Mouse (Mus musculus): ENCODE data around the gene Zfyve28. TPM values are rescaled to one million over a fixed set of nuclear protein-coding genes. Genes with fewer than 3 reads are reported as not detected.
A peak's percentile ranks its signal among the peaks of the same experiment; 100 is the strongest.

Gene Zfyve28
- polyA plus RNA-seq, 1 experiment from 2014 or later: 0.07 TPM

DNA sequence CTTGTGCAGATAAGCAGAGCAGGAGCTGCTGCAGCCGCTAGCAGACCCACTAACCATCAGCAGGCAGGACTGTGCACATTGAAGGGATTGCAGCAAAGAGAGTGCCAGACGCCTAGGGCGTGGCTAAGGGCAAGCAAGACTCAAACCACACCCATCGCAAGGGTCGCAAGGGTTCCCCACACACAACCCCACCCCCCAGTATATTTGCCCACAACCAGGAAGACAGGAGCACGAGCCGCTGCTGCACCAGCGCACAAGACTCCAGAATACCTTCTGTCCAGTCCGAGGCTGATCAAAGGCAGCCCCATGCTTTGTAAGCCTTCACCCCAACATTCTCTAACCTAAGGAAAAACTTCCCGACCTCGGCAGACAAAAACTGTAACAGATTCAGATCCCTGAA lies 1.7 kb downstream of the Zfyve28 start:
- H3K9ac ChIP-seq: no peak overlapping the region
- H3K4me2 ChIP-seq: peak overlapping the region; percentile 98
- no peaks in the 10 kb centered on the region for H3K36me3 ChIP-seq
- no peak overlapping the region for H3K27ac ChIP-seq (replicated peaks)
- H3K4me3 ChIP-seq: peak overlapping the region; percentile 74
- WGBS: 8% methylated on average over 11 of the region's 11 CpGs
- ATAC-seq (ENCODE audit: extremely low read depth, insufficient number of reproducible peaks, low FRiP score, low TSS enrichment): no peak
- no peaks in the 10 kb centered on the region for H3K9me3 ChIP-seq
- H3K4me1 ChIP-seq: peaks cover 27% of the 10 kb centered on the region
- H3K27me3 ChIP-seq (replicated peaks): peaks cover 87% of the 10 kb centered on the region

GRCm38 (mm10) chr5:34285285-34285684 lies 3.0 kb downstream of the Zfyve28 start:
- H3K4me1 ChIP-seq: peaks cover 35% of the 10 kb centered on the region
- no peak overlapping the region for H3K4me3 ChIP-seq
- H3K36me3 ChIP-seq: no peaks in the 10 kb centered on the region
- H3K9me3 ChIP-seq: no peaks in the 10 kb centered on the region
- H3K27me3 ChIP-seq (replicated peaks): peaks cover 75% of the 10 kb centered on the region
- no peak overlapping the region for H3K4me2 ChIP-seq
- no peak for ATAC-seq (ENCODE audit: extremely low read depth, insufficient number of reproducible peaks, low FRiP score, low TSS enrichment)
- H3K9ac ChIP-seq: no peak overlapping the region
- H3K27ac ChIP-seq (replicated peaks): no peak overlapping the region
- 81% methylated on average over 2 of the region's 2 CpGs for WGBS

- Histone ChIP-seq H3K4me2 (no peak overlapping the region), H3K36me3 (no peaks in the 10 kb centered on the region), H3K4me1 (peaks cover 35% of the 10 kb centered on the region), H3K9ac (no peak overlapping the region), H3K9me3 (no peaks in the 10 kb centered on the region), H3K27me3 (replicated peaks) (peaks cover 65% of the 10 kb centered on the region), H3K4me3 (no peak overlapping the region), H3K27ac (replicated peaks) (no peak overlapping the region)
- WGBS: 49% methylated on average over 3 of the region's 3 CpGs
- no peak for ATAC-seq (ENCODE audit: extremely low read depth, insufficient number of reproducible peaks, low FRiP score, low TSS enrichment)
These were observed 4.0 kb downstream of the Zfyve28 start for GRCm38 (mm10) chr5:34284156-34284750.

DNA sequence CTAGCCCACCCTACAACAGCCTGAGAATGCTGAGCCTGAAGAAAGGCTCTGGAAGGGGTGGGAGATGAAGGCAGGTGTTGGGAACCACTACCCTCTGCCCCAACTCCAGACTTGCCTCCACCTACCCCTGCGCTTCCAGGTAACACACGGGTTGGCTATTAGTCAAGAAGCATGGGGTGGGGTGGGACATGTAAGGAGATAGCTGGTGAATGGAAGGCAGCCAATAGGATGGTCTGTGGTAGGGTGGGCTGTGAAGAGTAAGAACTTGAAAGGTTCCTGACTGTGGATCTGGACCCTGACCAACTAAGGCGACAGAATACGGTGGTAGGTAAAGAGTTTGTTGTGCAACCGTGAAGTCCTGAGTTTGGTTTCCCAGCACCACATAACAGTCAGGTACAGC lies 4.9 kb downstream of the Zfyve28 start:
- ATAC-seq (ENCODE audit: extremely low read depth, insufficient number of reproducible peaks, low FRiP score, low TSS enrichment): no peak
- no peak overlapping the region for H3K4me2 ChIP-seq
- 79% methylated on average over 5 of the region's 5 CpGs for WGBS
- H3K27me3 ChIP-seq (replicated peaks): peaks cover 56% of the 10 kb centered on the region
- H3K27ac ChIP-seq (replicated peaks): no peak overlapping the region
- H3K36me3 ChIP-seq: no peaks in the 10 kb centered on the region
- H3K9ac ChIP-seq: no peak overlapping the region
- H3K9me3 ChIP-seq: no peaks in the 10 kb centered on the region
- peaks cover 37% of the 10 kb centered on the region for H3K4me1 ChIP-seq
- no peak overlapping the region for H3K4me3 ChIP-seq

DNA sequence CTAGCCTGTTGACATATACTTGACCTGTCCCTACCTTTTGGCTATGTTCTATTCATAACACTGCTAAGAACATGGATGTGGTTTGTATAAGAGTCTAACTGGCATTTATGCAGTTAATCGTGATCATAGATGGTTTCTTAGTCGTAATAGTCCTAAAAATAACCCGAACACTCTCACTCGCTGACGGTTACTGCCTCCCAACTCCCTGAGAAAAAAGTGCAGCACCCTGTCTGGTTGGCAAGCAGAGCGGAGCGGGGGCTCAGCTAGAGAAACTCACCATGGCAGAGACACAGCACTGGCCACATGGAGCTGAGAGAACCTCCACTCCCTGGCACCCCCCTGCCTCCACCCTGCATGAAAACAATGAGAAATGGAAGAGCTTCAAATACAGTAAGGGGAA lies 7.3 kb downstream of the Zfyve28 start:
- no peak for ATAC-seq (ENCODE audit: extremely low read depth, insufficient number of reproducible peaks, low FRiP score, low TSS enrichment)
- Histone ChIP-seq H3K27me3 (replicated peaks) (peaks cover 32% of the 10 kb centered on the region), H3K27ac (replicated peaks) (no peak overlapping the region), H3K36me3 (no peaks in the 10 kb centered on the region), H3K9me3 (no peaks in the 10 kb centered on the region), H3K4me3 (no peak overlapping the region), H3K9ac (no peak overlapping the region), H3K4me2 (no peak overlapping the region), H3K4me1 (peaks cover 18% of the 10 kb centered on the region)
- WGBS: 23% methylated on average over 7 of the region's 7 CpGs

DNA sequence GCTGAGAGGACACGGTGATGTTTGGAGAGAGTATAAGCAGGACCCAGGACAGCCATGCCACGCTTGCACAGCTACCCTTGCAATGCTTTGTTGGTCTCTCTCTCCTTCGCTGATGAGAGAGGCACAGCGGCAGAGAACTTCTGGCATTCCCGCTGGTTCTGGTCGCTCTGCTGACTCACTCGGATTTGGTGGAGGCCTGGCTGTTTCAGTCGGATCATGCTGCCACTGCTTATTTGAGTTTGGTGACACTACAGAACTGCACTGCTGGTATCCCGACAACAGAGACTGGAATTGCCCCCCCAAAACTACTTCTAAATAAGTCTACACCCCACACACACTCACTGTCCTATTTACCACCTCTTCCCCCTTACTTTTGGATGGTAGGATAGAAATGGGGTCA lies 9.0 kb downstream of the Zfyve28 start:
- Histone ChIP-seq H3K9ac (no peak overlapping the region), H3K36me3 (no peaks in the 10 kb centered on the region), H3K27ac (replicated peaks) (no peak overlapping the region), H3K4me1 (peaks cover 19% of the 10 kb centered on the region), H3K27me3 (replicated peaks) (peaks cover 17% of the 10 kb centered on the region; the same call in 1 of the 2 replicates), H3K4me3 (no peak overlapping the region), H3K4me2 (no peak overlapping the region), H3K9me3 (no peaks in the 10 kb centered on the region)
- ATAC-seq (ENCODE audit: extremely low read depth, insufficient number of reproducible peaks, low FRiP score, low TSS enrichment): no peak
- 71% methylated on average over 9 of the region's 9 CpGs for WGBS

DNA sequence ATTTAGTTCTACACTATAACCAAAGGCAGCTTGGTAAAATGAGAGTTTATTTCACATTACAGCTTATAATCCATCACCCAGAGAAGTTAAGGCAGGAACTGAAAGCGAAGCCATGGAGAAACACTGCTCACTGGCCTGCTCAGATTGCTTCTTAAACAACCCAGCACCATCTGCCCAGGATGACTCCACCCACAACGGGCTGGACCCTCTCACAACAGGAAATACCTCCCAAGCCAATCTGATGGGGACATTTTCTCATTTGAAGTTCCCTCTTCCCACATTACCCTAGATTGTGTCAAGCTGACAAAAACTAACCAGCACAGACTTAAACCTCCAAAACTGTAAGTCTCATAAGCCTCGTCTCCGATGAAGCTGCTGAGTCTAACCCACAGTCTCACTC lies 10.2 kb downstream of the Zfyve28 start:
- no peaks in the 10 kb centered on the region for H3K9me3 ChIP-seq
- no peak overlapping the region for H3K9ac ChIP-seq
- no peak overlapping the region for H3K4me2 ChIP-seq
- H3K27ac ChIP-seq (replicated peaks): no peak overlapping the region
- WGBS: 70% methylated on average over 4 of the region's 4 CpGs
- ATAC-seq (ENCODE audit: extremely low read depth, insufficient number of reproducible peaks, low FRiP score, low TSS enrichment): no peak
- no peak overlapping the region for H3K4me3 ChIP-seq
- H3K4me1 ChIP-seq: peaks cover 18% of the 10 kb centered on the region
- H3K36me3 ChIP-seq: no peaks in the 10 kb centered on the region
- peaks cover 9% of the 10 kb centered on the region; the same call in 1 of the 2 replicates for H3K27me3 ChIP-seq (replicated peaks)

GRCm38 (mm10) chr5:34276746-34277145 lies 11.5 kb downstream of the Zfyve28 start:
- no peaks in the 10 kb centered on the region for H3K9me3 ChIP-seq
- H3K4me1 ChIP-seq: peaks cover 24% of the 10 kb centered on the region
- H3K9ac ChIP-seq: no peak overlapping the region
- H3K4me2 ChIP-seq: no peak overlapping the region
- 71% methylated on average over 6 of the region's 6 CpGs for WGBS
- no peak overlapping the region for H3K27ac ChIP-seq (replicated peaks)
- no peaks in the 10 kb centered on the region for H3K36me3 ChIP-seq
- no peaks in the 10 kb centered on the region; the same call in 1 of the 2 replicates for H3K27me3 ChIP-seq (replicated peaks)
- no peak overlapping the region for H3K4me3 ChIP-seq
- no peak for ATAC-seq (ENCODE audit: extremely low read depth, insufficient number of reproducible peaks, low FRiP score, low TSS enrichment)

- no peak overlapping the region for H3K9ac ChIP-seq
- H3K9me3 ChIP-seq: no peaks in the 10 kb centered on the region
- H3K27me3 ChIP-seq (replicated peaks): no peaks in the 10 kb centered on the region; the same call in 1 of the 2 replicates
- H3K4me1 ChIP-seq: peaks cover 19% of the 10 kb centered on the region
- WGBS: 61% methylated on average over 7 of the region's 7 CpGs
- H3K36me3 ChIP-seq: no peaks in the 10 kb centered on the region
- ATAC-seq (ENCODE audit: extremely low read depth, insufficient number of reproducible peaks, low FRiP score, low TSS enrichment): no peak
- no peak overlapping the region for H3K4me2 ChIP-seq
- H3K4me3 ChIP-seq: no peak overlapping the region
- H3K27ac ChIP-seq (replicated peaks): no peak overlapping the region
These were observed 12.1 kb downstream of the Zfyve28 start for GRCm38 (mm10) chr5:34276191-34276590.

DNA sequence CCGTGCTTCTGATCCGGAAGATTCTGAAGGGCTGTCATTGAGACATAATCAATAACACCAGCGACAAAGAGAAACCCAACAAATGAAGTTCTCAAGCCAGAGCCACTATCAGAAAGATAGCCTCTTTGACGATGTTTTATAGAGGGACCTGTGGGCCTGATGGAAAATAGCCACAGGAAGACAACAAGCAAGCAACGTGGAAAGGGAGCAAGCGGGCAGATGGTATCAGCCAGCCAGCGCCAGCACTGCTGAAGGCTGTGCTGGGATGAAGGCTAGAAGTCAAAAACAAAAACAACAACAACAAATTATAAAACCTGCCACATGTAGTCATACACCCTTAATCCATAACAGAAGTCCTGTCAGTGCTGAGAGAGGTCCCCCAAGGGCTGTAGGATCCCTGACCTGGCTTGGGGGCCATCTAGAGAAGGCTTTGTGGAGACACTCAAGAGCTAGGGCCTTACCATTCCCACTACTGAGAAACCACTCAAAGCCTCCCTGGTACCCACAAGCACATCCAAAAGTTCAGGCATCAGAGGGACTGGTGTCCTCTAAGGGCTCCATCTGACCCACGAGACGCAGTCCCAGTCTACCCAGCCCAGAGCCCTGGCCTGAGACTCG lies 13.5 kb downstream of the Zfyve28 start:
- Histone ChIP-seq H3K9me3 (no peaks in the 10 kb centered on the region), H3K9ac (no peak overlapping the region), H3K4me1 (peaks cover 15% of the 10 kb centered on the region), H3K27ac (replicated peaks) (no peak overlapping the region), H3K27me3 (replicated peaks) (peaks cover 9% of the 10 kb centered on the region; the same call in 1 of the 2 replicates), H3K36me3 (no peaks in the 10 kb centered on the region), H3K4me3 (no peak overlapping the region), H3K4me2 (no peak overlapping the region)
- 76% methylated on average over 10 of the region's 10 CpGs for WGBS
- ATAC-seq (ENCODE audit: extremely low read depth, insufficient number of reproducible peaks, low FRiP score, low TSS enrichment): no peak

GRCm38 (mm10) chr5:34274268-34274667 lies 14.0 kb downstream of the Zfyve28 start:
- no peak for ATAC-seq (ENCODE audit: extremely low read depth, insufficient number of reproducible peaks, low FRiP score, low TSS enrichment)
- peaks cover 10% of the 10 kb centered on the region; the same call in 1 of the 2 replicates for H3K27me3 ChIP-seq (replicated peaks)
- no peaks in the 10 kb centered on the region for H3K36me3 ChIP-seq
- no peak overlapping the region for H3K9ac ChIP-seq
- 83% methylated on average over 3 of the region's 3 CpGs for WGBS
- H3K4me1 ChIP-seq: peaks cover 18% of the 10 kb centered on the region
- no peak overlapping the region for H3K4me2 ChIP-seq
- no peaks in the 10 kb centered on the region for H3K9me3 ChIP-seq
- H3K27ac ChIP-seq (replicated peaks): no peak overlapping the region
- H3K4me3 ChIP-seq: no peak overlapping the region

DNA sequence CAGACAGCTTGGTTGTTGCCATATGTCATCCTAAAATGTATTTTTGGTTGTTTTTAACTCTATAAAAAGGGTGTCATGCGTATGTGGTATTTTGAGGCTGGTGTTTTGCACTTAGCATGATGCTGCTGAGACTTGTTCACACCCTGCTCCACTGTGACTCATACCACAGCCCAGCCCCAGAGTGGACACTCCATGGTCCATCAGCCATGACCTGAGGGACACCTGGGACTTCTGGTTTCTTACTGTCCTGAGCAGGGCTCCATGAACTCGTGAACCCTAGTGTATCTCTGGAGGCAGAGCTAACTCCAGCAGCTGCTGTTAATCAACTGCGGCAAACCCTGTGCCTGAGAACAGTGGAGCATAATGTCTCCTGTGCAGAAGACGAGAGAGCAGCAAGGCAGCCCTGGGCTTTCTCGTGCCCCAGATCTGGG lies 15.0 kb downstream of the Zfyve28 start:
- no peak overlapping the region for H3K9ac ChIP-seq
- H3K36me3 ChIP-seq: no peaks in the 10 kb centered on the region
- peaks cover 16% of the 10 kb centered on the region; the same call in 1 of the 2 replicates for H3K27me3 ChIP-seq (replicated peaks)
- no peaks in the 10 kb centered on the region for H3K9me3 ChIP-seq
- no peak for ATAC-seq (ENCODE audit: extremely low read depth, insufficient number of reproducible peaks, low FRiP score, low TSS enrichment)
- WGBS: 58% methylated on average over 5 of the region's 5 CpGs
- no peak overlapping the region for H3K4me2 ChIP-seq
- no peak overlapping the region for H3K4me3 ChIP-seq
- H3K4me1 ChIP-seq: peaks cover 16% of the 10 kb centered on the region
- H3K27ac ChIP-seq (replicated peaks): no peak overlapping the region

All from heart, embryonic 13.5 days (tissue).